37 mouse cellular contexts compared by ENCODE assay signal in genomic region chr1:134558511-134558910, GRCm38 (mm10). TPM values are rescaled to one million over a fixed set of nuclear protein-coding genes. Genes with fewer than 3 reads are reported as not detected.
"Had no signal": no experiment of that assay in that cellular context is flagged by ENCODE, and none has a peak within 500 bp of the region (broad histone marks: within the 10 kb centered on the region; RNA-seq: fewer than 3 reads in every experiment).

No protein-coding gene starts in this region.

- H3K4me3 ChIP-seq: heart, embryonic 13.5 days; heart, embryonic 15.5 days; hindbrain, embryonic 13.5 days; hindbrain, embryonic 15.5 days; kidney, embryonic 15.5 days; limb, embryonic 10.5 days; limb, embryonic 12.5 days had no signal

- H3K36me3 ChIP-seq: heart, embryonic 13.5 days; heart, embryonic 15.5 days; hindbrain, embryonic 13.5 days; hindbrain, embryonic 15.5 days; kidney, embryonic 15.5 days; limb, embryonic 10.5 days; limb, embryonic 12.5 days had no signal

- H3K9me3 ChIP-seq: heart, embryonic 13.5 days; heart, embryonic 15.5 days; hindbrain, embryonic 13.5 days; hindbrain, embryonic 15.5 days; kidney, embryonic 15.5 days; limb, embryonic 10.5 days; limb, embryonic 12.5 days had no signal

- H3K27ac ChIP-seq: heart, embryonic 13.5 days; heart, embryonic 15.5 days; hindbrain, embryonic 13.5 days; hindbrain, embryonic 15.5 days; hindbrain, postnatal 0 days; kidney, embryonic 15.5 days; limb, embryonic 10.5 days; limb, embryonic 12.5 days had no signal

- H3K9ac ChIP-seq: forebrain, postnatal 0 days; heart, embryonic 13.5 days; heart, embryonic 15.5 days; hindbrain, embryonic 13.5 days; hindbrain, embryonic 15.5 days; kidney, embryonic 15.5 days; limb, embryonic 12.5 days had no signal

- H3K27me3 ChIP-seq: heart, embryonic 13.5 days; heart, embryonic 15.5 days; hindbrain, embryonic 13.5 days; hindbrain, embryonic 15.5 days; kidney, embryonic 15.5 days; limb, embryonic 12.5 days had no signal

- H3K4me2 ChIP-seq: heart, embryonic 11.5 days; heart, embryonic 13.5 days; heart, embryonic 15.5 days; hindbrain, embryonic 13.5 days; hindbrain, embryonic 15.5 days; kidney, embryonic 15.5 days; limb, embryonic 12.5 days had no signal

- ATAC-seq: forebrain, postnatal 0 days; hindbrain, postnatal 0 days; intestine, embryonic 16.5 days had no signal

- DNase-seq: forebrain, postnatal 0 days; gastrocnemius, postnatal 14 days; gastrocnemius, postnatal 36 days; heart, adult 18-20 months; heart, postnatal 14 days; heart, postnatal 36 days; kidney, adult 11 months; kidney, adult 2 months; kidney, adult 9 months; kidney, postnatal 14 days; kidney, postnatal 36 days; layer of hippocampus, adult 9-11 months; layer of hippocampus, postnatal 36 days; liver had no signal

RNA-seq across cellular contexts. Expression of gene Mgat4e, which starts 9.0 kb away (rescaled TPM):
- total RNA-seq: forebrain, postnatal 0 days; gastrocnemius, adult 18-20 months; gastrocnemius, adult 8-10 months; gastrocnemius, postnatal 14 days; gastrocnemius, postnatal 36 days; heart, adult 18-20 months; heart, adult 8-10 months; heart, postnatal 14 days; heart, postnatal 36 days; hindbrain, postnatal 0 days; layer of hippocampus, adult 8-10 months; layer of hippocampus, postnatal 36 days; left cerebral cortex, adult 18-20 months; left cerebral cortex, adult 8-10 months; left cerebral cortex, postnatal 14 days; left cerebral cortex, postnatal 36 days had no signal
- polyA plus RNA-seq: forebrain, postnatal 0 days; heart, embryonic 11.5 days; heart, embryonic 13.5 days; heart, embryonic 15.5 days; heart, postnatal 0 days; hindbrain, embryonic 11.5 days; hindbrain, embryonic 13.5 days; hindbrain, embryonic 15.5 days; hindbrain, postnatal 0 days; intestine, embryonic 14.5 days; intestine, embryonic 16.5 days; kidney, embryonic 15.5 days; kidney, postnatal 0 days; large intestine, adult 2 months; limb, embryonic 10.5 days; limb, embryonic 12.5 days had no signal
